Mouse (Mus musculus) cerebellum, adult 18-20 months (tissue): ENCODE data around the gene Alpk3.

ENCODE experiments used
- DNase-seq, 2 experiments: peaks; one replicate each; pipeline ENCODE4 v3.0.0; 2021

The Alpk3 gene

GRCm38 (mm10) chr7:81057471-81057870 lies at the start of gene Alpk3:
TSS of gene Alpk3 (plus strand) at chr7:81057600.
- DNase-seq, result no peak

GRCm38 (mm10) chr7:81008285-81008684 lies 49.1 kb upstream of the Alpk3 start:
- DNase-seq, result no peak

GRCm38 (mm10) chr7:81011576-81011975 lies 45.8 kb upstream of the Alpk3 start:
- peak; percentile 39 to 41 for DNase-seq

- no peak for DNase-seq
Measured at GRCm38 (mm10) chr7:81020307-81020706, 37.1 kb upstream of the Alpk3 start.

GRCm38 (mm10) chr7:81022731-81023130 lies 34.7 kb upstream of the Alpk3 start:
- no peak for DNase-seq

- DNase-seq, result peak; percentile 26 to 32
Measured at GRCm38 (mm10) chr7:81024118-81024517, 33.3 kb upstream of the Alpk3 start.

GRCm38 (mm10) chr7:81024651-81025050 lies 32.7 kb upstream of the Alpk3 start:
- peak; percentile 57 to 66 for DNase-seq

GRCm38 (mm10) chr7:81025751-81026150 lies 31.6 kb upstream of the Alpk3 start:
- no peak for DNase-seq

- no peak for DNase-seq
Measured at GRCm38 (mm10) chr7:81039711-81040110, 17.7 kb upstream of the Alpk3 start.

GRCm38 (mm10) chr7:81043023-81043620 lies 14.3 kb upstream of the Alpk3 start:
- DNase-seq, result peak in 1 of 2 experiments; percentile 13

- DNase-seq, result no peak
Measured at GRCm38 (mm10) chr7:81047847-81048246, 9.6 kb upstream of the Alpk3 start.

- DNase-seq, result no peak
Measured at GRCm38 (mm10) chr7:81048513-81048912, 8.9 kb upstream of the Alpk3 start.

- DNase-seq, result no peak
Measured at GRCm38 (mm10) chr7:81049966-81050365, 7.4 kb upstream of the Alpk3 start.

- DNase-seq, result no peak
Measured at GRCm38 (mm10) chr7:81055709-81056370, 1.6 kb upstream of the Alpk3 start.

GRCm38 (mm10) chr7:81057901-81058711 lies 706 bp downstream of the Alpk3 start:
- no peak for DNase-seq

- DNase-seq, result no peak
Measured at GRCm38 (mm10) chr7:81058712-81059154, 1.3 kb downstream of the Alpk3 start.

- no peak for DNase-seq
Measured at GRCm38 (mm10) chr7:81059388-81059787, 2.0 kb downstream of the Alpk3 start.

GRCm38 (mm10) chr7:81060908-81061307 lies 3.5 kb downstream of the Alpk3 start:
- no peak for DNase-seq

- no peak for DNase-seq
Measured at GRCm38 (mm10) chr7:81061936-81062335, 4.5 kb downstream of the Alpk3 start.

- no peak for DNase-seq
Measured at GRCm38 (mm10) chr7:81063332-81063731, 5.9 kb downstream of the Alpk3 start.

GRCm38 (mm10) chr7:81066714-81067113 lies 9.3 kb downstream of the Alpk3 start:
- no peak for DNase-seq

- no peak for DNase-seq
Measured at GRCm38 (mm10) chr7:81072463-81072862, 15.1 kb downstream of the Alpk3 start.

GRCm38 (mm10) chr7:81073273-81073672 lies 15.9 kb downstream of the Alpk3 start:
- no peak for DNase-seq

GRCm38 (mm10) chr7:81074546-81074945 lies 17.1 kb downstream of the Alpk3 start:
- DNase-seq, result no peak
